Mouse (Mus musculus): Measurements from ENCODE around the gene Tbl2.

DNA sequence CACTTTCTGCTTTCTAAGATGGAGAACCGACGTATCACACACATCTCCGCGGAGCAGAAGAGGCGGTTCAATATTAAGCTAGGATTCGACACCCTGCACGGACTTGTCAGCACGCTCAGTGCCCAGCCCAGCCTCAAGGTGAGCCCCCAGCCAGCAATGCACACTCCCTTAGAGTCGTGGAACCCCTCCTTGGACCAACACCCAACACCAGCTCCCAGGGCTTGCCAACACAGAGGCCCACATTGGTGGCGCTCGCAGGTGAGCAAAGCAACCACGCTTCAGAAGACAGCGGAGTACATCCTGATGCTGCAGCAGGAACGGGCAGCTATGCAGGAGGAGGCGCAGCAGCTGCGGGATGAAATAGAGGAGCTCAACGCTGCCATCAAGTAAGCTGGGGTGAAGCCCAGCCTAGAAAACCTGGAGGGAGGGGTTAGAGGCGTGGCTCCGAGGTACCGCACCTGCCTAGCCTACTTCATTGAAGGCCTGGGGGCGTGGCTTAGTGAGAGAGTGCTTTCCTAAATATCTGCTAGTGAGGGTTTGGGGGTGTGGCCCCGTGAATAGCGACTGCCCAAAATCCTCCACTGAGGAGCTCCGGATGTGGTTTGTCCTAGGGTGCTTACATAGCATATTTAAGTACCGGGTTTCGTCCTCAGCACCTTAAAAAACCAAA is 15.6 kb upstream of the Tbl2 start:
- TF ChIP-seq CTCF (IDR thresholded peaks at IDR 0.05) (no peak), EP300 (IDR thresholded peaks at IDR 0.05; ENCODE audit: insufficient read depth, low read depth, low read length) (no peak), POLR2A (IDR thresholded peaks at IDR 0.05; ENCODE audit: insufficient read depth, low read depth, low read length) (no peak)

All from heart, adult 2 months (tissue).